Mouse (Mus musculus) thymus, adult 2 months (tissue): ENCODE measurements at regions not wholly inside any gene's neighbourhood (a gene's known extent, or its start where the extent isn't known, plus 50 kb on each side); places are given as distances from the start of the nearest gene placed in this dataset.

Source experiments
- DNase-seq: peaks from one replicate; pipeline ENCODE4 v3.0.0; 2021
- H3K27ac ChIP-seq: fragments of 200-500 bp; 2 replicates; pipeline ENCODE4 v1.5.1; 2012; ENCODE audit warnings: low read length, control low read depth; ENCODE audit not compliant: control insufficient read depth, insufficient read depth
- H3K27me3 ChIP-seq: fragments of 200-500 bp; 2 replicates; pipeline ENCODE4 v1.6.1; 2012; ENCODE audit warnings: mild to moderate bottlenecking, low read length, moderate library complexity, mixed read lengths; ENCODE audit not compliant: control insufficient read depth, insufficient read depth
- H3K36me3 ChIP-seq: fragments of 200-500 bp; 2 replicates; pipeline ENCODE4 v1.6.1; 2012; ENCODE audit warnings: mild to moderate bottlenecking, low read length, moderate library complexity; ENCODE audit not compliant: control insufficient read depth, insufficient read depth
- H3K4me1 ChIP-seq: fragments of 200-500 bp; replicated peaks from 2 replicates; pipeline ENCODE4 v1.6.1; 2012; ENCODE audit warnings: low read length; ENCODE audit not compliant: control insufficient read depth, insufficient read depth
- H3K4me3 ChIP-seq: fragments of 200-500 bp; 2 replicates; pipeline ENCODE4 v1.5.1; 2012; ENCODE audit warnings: mild to moderate bottlenecking, low read length, control low read depth, moderate library complexity; ENCODE audit not compliant: control insufficient read depth, insufficient read depth
- CTCF ChIP-seq: fragments of 200-500 bp; IDR thresholded peaks from 2 replicates; pipeline ENCODE4 v1.5.1; 2012; ENCODE audit warnings: mild to moderate bottlenecking, control low read depth, low read length, moderate library complexity, borderline replicate concordance; ENCODE audit not compliant: control insufficient read depth, poor library complexity, insufficient read depth; ENCODE audit errors: extremely low read depth
- POLR2A ChIP-seq: fragments of 200-500 bp; IDR thresholded peaks from 2 replicates; pipeline ENCODE4 v1.6.1; 2012; ENCODE audit warnings: mild to moderate bottlenecking, low read length, control low read depth, moderate library complexity; ENCODE audit not compliant: control insufficient read depth, poor library complexity, insufficient read depth; ENCODE audit errors: extremely low read depth
- WGBS: fragments of 180-500 bp; shearing (Covaris S2); methylation state at CpG from one replicate; pipeline ENCODE4 v1.1.7; 2018; 5-methylcytosine and 5-hydroxymethylcytosine counted together

- 43% methylated on average over 10 of the region's 10 CpGs for WGBS
- no peak overlapping the region for H3K4me3 ChIP-seq
- no peak overlapping the region for H3K27ac ChIP-seq
- DNase-seq: peak; percentile 3
- no peaks in the 10 kb centered on the region for H3K36me3 ChIP-seq
- TF ChIP-seq CTCF (no peak), POLR2A (no peak)
- H3K27me3 ChIP-seq: no peaks in the 10 kb centered on the region
- H3K4me1 ChIP-seq: peaks cover 8% of the 10 kb centered on the region
These were observed 121.9 kb upstream of the Ankrd55 start for GRCm38 (mm10) chr13:112166338-112166802.

- no peak overlapping the region for H3K4me3 ChIP-seq
- no peaks in the 10 kb centered on the region for H3K36me3 ChIP-seq
- no peaks in the 10 kb centered on the region for H3K27me3 ChIP-seq
- no peak overlapping the region for H3K27ac ChIP-seq
- no peak for DNase-seq
- TF ChIP-seq CTCF (no peak), POLR2A (no peak)
- WGBS: 56% methylated on average over 3 of the region's 3 CpGs
- H3K4me1 ChIP-seq: peaks cover 8% of the 10 kb centered on the region
These were observed 119.8 kb upstream of the Ankrd55 start for GRCm38 (mm10) chr13:112168468-112168867.

DNA sequence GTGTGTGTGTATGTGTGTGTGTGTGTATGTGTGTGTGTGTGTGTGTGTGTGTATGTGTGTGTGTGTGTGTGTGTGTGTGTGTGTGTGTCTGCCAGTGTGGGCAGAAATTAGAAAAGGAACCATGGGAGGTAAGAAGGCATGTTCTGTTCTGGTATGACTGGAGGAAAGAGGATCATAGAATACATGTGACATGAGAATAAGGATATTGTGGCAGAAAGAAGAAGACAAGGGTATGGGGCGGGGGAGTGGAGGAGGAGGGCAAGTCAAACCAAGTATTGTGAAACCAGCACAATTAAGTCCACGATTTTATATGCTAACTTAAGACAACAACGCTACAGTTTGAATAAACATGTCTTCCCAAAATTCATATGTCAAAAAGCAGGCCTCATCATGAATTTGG is 117.4 kb upstream of the Ankrd55 start:
- Histone ChIP-seq H3K27me3 (no peaks in the 10 kb centered on the region), H3K4me3 (no peak overlapping the region), H3K36me3 (no peaks in the 10 kb centered on the region), H3K4me1 (peaks cover 8% of the 10 kb centered on the region), H3K27ac (no peak overlapping the region)
- DNase-seq: no peak
- TF ChIP-seq CTCF (no peak), POLR2A (no peak)
- WGBS: 96% methylated on average over 3 of the region's 3 CpGs

- no peaks in the 10 kb centered on the region for H3K27me3 ChIP-seq
- H3K4me3 ChIP-seq: no peak overlapping the region
- H3K27ac ChIP-seq: no peak overlapping the region
- TF ChIP-seq POLR2A (no peak), CTCF (no peak)
- DNase-seq: no peak
- no peaks in the 10 kb centered on the region for H3K36me3 ChIP-seq
- H3K4me1 ChIP-seq: no peaks in the 10 kb centered on the region
- 94% methylated on average over 11 of the region's 11 CpGs for WGBS
These were observed 116.1 kb upstream of the Ankrd55 start for GRCm38 (mm10) chr13:112171940-112172715.

GRCm38 (mm10) chr13:112173973-112174372 is 114.3 kb upstream of the Ankrd55 start:
- WGBS: 93% methylated on average over 8 of the region's 8 CpGs
- TF ChIP-seq CTCF (no peak), POLR2A (no peak)
- no peak overlapping the region for H3K27ac ChIP-seq
- no peaks in the 10 kb centered on the region for H3K36me3 ChIP-seq
- H3K4me3 ChIP-seq: no peak overlapping the region
- H3K27me3 ChIP-seq: no peaks in the 10 kb centered on the region
- no peaks in the 10 kb centered on the region for H3K4me1 ChIP-seq
- DNase-seq: no peak

DNA sequence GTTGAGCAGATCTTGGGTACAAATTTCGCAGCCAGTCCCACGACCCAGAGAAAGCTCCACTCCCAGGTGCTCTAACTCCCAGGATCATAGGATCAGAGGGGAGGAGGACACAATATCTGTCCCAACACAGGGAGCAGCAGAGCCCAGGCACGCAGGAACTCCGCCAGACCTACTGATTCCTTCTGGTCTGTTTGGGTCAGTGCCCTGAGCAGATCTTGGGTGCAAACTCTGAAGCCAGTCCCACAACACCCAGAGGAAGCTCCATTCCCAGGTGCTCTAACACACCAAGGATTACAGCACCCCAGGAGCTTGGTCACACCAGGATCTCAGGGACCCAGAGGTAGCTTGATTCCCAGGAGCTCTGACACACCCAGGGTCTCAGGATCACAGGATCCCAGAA is 110.2 kb upstream of the Ankrd55 start:
- Histone ChIP-seq H3K4me1 (no peaks in the 10 kb centered on the region), H3K4me3 (no peak overlapping the region), H3K27me3 (no peaks in the 10 kb centered on the region), H3K27ac (no peak overlapping the region), H3K36me3 (no peaks in the 10 kb centered on the region)
- no peak for TF ChIP-seq POLR2A
- no peak for TF ChIP-seq CTCF
- WGBS: 97% methylated on average over 4 of the region's 4 CpGs
- no peak for DNase-seq
